Mouse (Mus musculus): Measurements from ENCODE around the gene Grm4.

DNA sequence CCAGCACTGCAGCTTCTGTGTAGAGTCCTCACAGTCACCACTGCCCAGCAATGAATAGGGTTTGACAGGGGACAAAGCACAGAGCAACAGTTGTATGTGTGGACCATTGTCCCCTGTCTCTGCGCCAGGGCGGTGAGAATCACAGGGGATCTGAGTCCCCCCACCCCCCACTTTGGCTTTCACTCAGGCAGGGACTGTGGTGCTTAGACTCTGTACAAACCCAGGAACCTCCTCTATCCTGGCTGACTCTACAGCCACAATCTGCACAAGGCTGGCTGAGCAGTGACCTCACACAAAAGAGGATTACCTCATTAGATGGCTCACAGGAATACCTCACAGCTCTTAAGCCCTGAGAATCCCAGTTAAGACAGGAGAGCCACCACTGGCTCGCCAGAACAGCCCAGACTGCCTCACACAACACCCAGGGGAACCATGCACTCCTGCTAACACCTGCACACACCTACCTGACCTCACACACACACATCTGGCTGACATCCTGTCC lies 88.0 kb downstream of the Grm4 start:
- TF ChIP-seq MAFK (IDR thresholded peaks at IDR 0.05; ENCODE audit: borderline replicate concordance, low read depth, low read length) (no peak), CTCF (IDR thresholded peaks at IDR 0.05 in 2 of 3, conservative IDR thresholded peaks at IDR 0.05 in 1 of 3; ENCODE audit: control insufficient read depth in 1 of 3, insufficient read depth in 1 of 3, low read depth in 2 of 3, low read length in 3 of 3, poor library complexity in 1 of 3, severe bottlenecking in 1 of 3) (no peak), E2F4 (IDR thresholded peaks at IDR 0.05; ENCODE audit: borderline replicate concordance, low read depth, low read length) (no peak), ZMIZ1 (IDR thresholded peaks at IDR 0.05; ENCODE audit: low read depth, low read length) (no peak)
